Mouse (Mus musculus) erythroblast, embryonic 14.5 days (primary cell): ENCODE measurements around the gene Rabgap1l.

Source experiments
- GATA1 ChIP-seq: IDR thresholded peaks from 2 replicates; pipeline ENCODE4 v1.6.1; 2012; ENCODE audit warnings: low read length, inconsistent platforms, mixed read lengths
- TAL1 ChIP-seq: IDR thresholded peaks from 3 replicates; pipeline ENCODE4 v1.6.1; 2012; ENCODE audit warnings: low read length, inconsistent platforms, mixed read lengths

GRCm38 (mm10) chr1:160330828-160331227 lies 462.2 kb downstream of the Rabgap1l start:
- no peak for TF ChIP-seq TAL1
- TF ChIP-seq GATA1: no peak
